Mouse (Mus musculus): Measurements from ENCODE around the gene Fam168a. TPM values are rescaled to one million over a fixed set of nuclear protein-coding genes. Genes with fewer than 3 reads are reported as not detected.

Gene Fam168a
- 34.4 TPM for polyA plus RNA-seq (2014; fragmentation: Illumina TruSeq; extraction: RNeasy Lipid Tissue Mini Kit (QIAGEN cat#74804))

DNA sequence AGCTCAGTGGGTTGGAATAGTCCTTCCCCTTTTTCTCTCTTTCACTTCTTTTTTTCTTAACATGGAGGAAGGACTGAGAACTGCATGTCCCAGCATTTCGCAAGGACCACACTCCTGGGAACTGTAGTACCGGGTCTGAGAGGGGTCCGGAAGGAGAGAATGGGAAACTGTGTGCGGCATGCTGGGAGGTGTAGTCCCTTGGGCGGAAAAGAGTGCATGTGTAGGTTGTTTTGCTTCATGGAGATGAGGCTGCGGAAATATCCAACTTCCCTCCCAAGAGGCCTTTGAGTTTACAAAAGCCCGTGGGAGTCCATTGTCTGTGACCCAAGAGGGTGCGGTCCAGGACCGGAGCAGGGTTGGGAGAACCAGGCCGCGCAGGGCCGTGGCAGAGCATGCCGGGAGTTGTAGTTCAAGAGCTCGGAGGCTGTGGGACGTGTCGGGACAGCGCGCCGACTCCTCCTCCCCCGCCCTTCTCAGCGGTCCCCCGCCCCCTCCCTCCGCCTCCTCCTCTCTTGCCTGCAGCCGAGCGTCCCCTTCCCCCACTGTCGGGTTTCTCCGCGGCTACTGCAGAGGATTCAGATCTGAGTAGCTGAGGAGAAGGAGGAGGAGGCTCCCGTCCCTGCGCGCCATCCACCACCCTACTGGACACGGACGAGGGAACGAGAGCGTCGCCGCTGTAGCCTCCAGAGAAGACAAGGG lies at the start of gene Fam168a:
Fam168a (plus strand) TSS at position 493 of the 699 bp plus-strand sequence.

DNA sequence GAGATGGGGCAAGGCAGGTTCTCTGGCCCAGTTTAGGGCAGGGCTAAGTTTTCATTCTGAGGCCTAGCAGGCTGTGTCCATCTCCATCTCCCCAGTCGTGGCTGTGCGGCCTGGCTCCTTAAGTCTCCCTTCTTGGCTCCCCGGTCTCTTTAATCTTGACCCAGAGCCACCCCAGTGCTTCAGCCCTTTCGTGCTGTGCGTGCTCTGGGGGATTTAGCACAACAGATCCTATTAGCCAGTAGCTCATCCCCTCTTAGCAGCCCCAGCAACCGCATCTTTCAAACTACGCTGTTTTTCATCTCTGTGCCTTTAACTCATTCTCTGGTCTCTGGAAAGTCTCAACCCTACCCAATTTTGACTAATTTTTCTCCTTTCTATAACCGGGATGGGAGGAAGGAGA lies 44.2 kb upstream of the Fam168a start, which contains the start of gene Plekhb1:
Plekhb1 (minus strand) TSS at position 184 of the 400 bp plus-strand sequence.

DNA sequence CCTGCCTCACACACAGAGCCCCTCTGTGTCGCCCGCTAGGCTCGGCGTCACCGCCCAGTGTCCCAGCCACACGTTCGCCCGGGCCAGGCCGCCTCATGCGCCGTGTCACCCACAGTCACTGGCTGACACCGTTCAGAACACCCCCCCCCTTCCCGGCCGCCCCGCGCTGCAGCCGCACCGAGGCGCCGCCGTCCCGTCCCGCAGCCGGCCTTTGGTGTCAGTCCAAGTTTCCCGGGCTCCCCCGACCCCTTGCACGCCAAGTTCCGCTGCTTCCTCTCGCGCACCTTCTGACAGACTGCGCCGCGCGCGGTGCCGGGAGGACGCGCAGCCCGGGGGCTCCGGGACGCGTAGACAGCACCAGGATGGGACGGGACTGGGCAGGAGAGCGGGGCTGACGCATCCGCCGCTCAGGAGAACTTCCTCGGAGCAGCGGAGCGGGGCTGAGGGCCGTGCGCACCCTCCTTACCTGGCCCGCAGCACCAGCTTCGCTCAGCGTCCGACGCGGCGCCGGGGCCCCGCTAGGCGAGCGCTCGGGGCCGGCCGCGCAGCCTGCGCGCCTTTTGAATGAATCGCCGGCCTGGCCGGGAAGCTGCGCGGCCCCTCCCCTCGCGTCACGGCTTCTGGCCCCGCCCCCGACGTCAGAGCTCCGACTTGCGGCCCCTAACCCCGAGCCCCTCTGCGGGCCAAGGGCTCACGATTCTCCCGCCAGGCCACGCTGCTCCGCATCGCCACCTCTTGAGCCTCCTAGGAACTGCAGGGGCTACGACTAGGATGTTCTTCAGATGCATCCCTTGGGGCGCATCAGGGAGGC lies 156.6 kb downstream of the Fam168a start, which contains the start of gene Relt:
Relt (minus strand) TSS at position 619 of the 811 bp plus-strand sequence.

Other genes starting within 250 kb of the Fam168a start
- gene Ucp3, start 233.6 kb upstream of the Fam168a start, polyA plus RNA-seq (2014; fragmentation: Illumina TruSeq; extraction: RNeasy Lipid Tissue Mini Kit (QIAGEN cat#74804)), result not detected
- 11.1 TPM for gene Ucp2, start 213.3 kb upstream of the Fam168a start, polyA plus RNA-seq (2014; fragmentation: Illumina TruSeq; extraction: RNeasy Lipid Tissue Mini Kit (QIAGEN cat#74804))
- gene Dnajb13, start 191.7 kb upstream of the Fam168a start, polyA plus RNA-seq (2014; fragmentation: Illumina TruSeq; extraction: RNeasy Lipid Tissue Mini Kit (QIAGEN cat#74804)), result 17.0 TPM
- 8.6 TPM for gene Coa4, start 169.6 kb upstream of the Fam168a start, polyA plus RNA-seq (2014; fragmentation: Illumina TruSeq; extraction: RNeasy Lipid Tissue Mini Kit (QIAGEN cat#74804))
- 410 TPM for gene Rab6a, start 99.2 kb upstream of the Fam168a start, polyA plus RNA-seq (2014; fragmentation: Illumina TruSeq; extraction: RNeasy Lipid Tissue Mini Kit (QIAGEN cat#74804))
- gene Mrpl48, start 98.3 kb upstream of the Fam168a start, polyA plus RNA-seq (2014; fragmentation: Illumina TruSeq; extraction: RNeasy Lipid Tissue Mini Kit (QIAGEN cat#74804)), result 67.6 TPM
- gene Plekhb1, start 44.2 kb upstream of the Fam168a start, polyA plus RNA-seq (2014; fragmentation: Illumina TruSeq; extraction: RNeasy Lipid Tissue Mini Kit (QIAGEN cat#74804)), result 11.0 TPM
- gene Relt, start 156.8 kb downstream of the Fam168a start, polyA plus RNA-seq (2014; fragmentation: Illumina TruSeq; extraction: RNeasy Lipid Tissue Mini Kit (QIAGEN cat#74804)), result not detected
- 3.6 TPM for gene Arhgef17, start 225.5 kb downstream of the Fam168a start, polyA plus RNA-seq (2014; fragmentation: Illumina TruSeq; extraction: RNeasy Lipid Tissue Mini Kit (QIAGEN cat#74804))

Measured in ovary, adult 10 weeks (tissue).